Mouse (Mus musculus): ENCODE data around the gene Barx2. TPM values are rescaled to one million over a fixed set of nuclear protein-coding genes. Genes with fewer than 3 reads are reported as not detected.
"Not testable (repeated sequence)": the region's sequence is repeated elsewhere in the genome, so short reads cannot be mapped to it uniquely, and the experiment has no call there.

The Barx2 gene
- total RNA-seq (2015), result not detected in 2 replicates
- not detected in 2 replicates for total RNA-seq (2017)

DNA sequence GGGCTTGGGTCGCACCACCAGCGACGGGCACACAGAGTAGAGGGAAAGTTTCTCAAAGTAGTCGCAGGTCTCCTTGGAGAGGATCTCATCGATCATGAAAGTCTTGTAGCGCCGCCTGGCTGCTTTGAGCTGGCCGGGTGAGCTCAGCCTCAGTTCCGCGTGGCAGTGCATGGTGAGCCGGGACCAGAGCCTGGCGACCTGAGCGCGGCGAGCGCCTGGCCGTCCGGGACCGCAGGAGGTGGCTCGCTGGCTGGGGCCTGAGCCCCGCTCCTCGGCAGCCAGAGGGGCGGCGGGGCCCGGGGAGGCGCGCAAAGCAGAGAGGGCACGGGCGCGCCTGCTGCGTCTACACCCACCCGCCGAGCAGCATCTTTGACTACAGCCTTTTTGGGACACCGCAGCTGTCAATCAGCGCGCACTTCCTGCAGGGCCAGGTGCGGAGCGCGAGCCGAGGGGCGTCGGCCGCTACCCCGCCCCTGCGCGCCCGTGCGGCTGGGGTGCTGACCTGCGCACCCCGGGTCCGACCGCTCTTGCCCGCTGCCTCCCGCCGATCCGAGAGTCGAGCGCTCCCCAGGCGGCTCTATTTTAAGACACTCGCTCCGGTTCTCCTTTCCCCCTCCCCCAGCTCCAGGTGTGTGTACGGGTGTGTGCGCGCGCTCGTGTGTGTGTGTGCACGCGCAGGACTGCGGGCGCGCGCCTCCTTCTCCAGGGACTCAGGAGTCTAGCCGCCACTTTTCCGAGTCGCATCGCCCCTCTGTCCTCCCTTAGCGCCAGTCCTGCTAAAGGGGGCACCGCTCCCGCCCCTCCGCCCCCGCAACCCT, at the start of gene Barx2:
Gene Barx2 (minus strand): TSS at position 542 of the 818 bp plus-strand sequence.
- no peak for ATAC-seq (ENCODE audit: poor library complexity, severe bottlenecking)

GRCm38 (mm10) chr9:31962265-31962664, 49.0 kb upstream of the Barx2 start:
- ATAC-seq (ENCODE audit: poor library complexity, severe bottlenecking), result no peak

DNA sequence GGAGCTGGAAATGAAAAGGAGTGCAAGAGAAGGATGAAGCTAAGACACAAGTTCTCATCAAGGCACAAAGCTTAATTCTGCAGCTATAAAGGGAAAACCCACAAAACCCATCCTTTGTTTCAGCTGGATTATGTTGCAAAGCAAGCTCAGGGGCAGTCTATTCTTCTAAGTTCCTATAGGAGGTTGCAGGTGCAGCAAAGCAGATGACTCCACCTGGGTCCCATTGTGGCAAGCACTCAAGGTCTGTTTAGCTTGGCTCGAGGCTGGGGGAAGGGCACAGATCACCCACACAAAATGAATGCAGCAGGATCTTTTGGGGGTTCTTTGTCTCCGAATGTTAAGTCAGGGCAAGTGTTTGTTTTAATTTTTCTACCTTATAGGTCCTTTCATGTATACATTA, 47.2 kb upstream of the Barx2 start:
- ATAC-seq (ENCODE audit: poor library complexity, severe bottlenecking), result no peak

GRCm38 (mm10) chr9:31958120-31958519, 44.9 kb upstream of the Barx2 start:
- ATAC-seq (ENCODE audit: poor library complexity, severe bottlenecking), result no peak

GRCm38 (mm10) chr9:31950506-31950905, 37.2 kb upstream of the Barx2 start:
- no peak for ATAC-seq (ENCODE audit: poor library complexity, severe bottlenecking)

- no peak for ATAC-seq (ENCODE audit: poor library complexity, severe bottlenecking)
Observed at GRCm38 (mm10) chr9:31949031-31949430, 35.8 kb upstream of the Barx2 start.

DNA sequence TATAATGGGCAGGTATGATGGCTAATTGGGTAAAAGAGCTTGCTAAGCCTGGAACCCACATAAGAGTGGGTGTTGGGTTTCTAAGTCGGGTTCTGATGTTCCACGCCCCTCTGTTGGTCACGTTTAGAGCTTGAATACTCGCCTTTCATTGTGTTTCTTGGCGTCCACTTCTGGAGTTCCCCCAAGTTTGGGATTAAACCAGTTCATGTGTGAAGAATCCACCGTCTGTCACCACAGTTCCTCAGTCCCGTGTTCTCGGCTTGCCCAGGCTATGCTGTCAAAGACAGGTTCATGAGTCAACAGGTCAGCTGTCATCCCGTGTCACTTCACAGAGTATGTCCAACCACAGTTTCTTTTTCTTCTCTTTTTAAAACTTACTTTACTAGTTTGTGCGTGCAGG, 33.8 kb upstream of the Barx2 start:
- no peak for ATAC-seq (ENCODE audit: poor library complexity, severe bottlenecking)

DNA sequence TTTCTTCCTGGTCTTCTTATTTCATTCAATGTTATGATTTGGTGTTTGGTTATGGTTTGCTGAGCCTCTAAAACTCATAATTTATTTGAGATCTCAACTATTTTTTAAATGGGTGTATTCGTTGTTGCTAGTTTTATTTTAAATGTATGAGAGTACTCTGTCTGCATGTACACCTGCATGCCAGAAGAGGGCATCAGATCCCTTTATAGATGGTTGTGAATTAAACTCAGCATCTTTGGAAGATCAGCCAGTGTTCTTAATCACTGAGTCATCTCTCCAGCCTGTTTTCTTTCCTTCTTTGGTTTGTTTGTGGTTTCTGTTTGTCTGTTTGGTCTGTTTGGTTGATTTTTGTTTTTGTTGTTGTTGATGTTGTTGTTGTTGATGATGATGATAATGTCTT, 29.1 kb upstream of the Barx2 start:
- ATAC-seq (ENCODE audit: poor library complexity, severe bottlenecking), result no peak

GRCm38 (mm10) chr9:31936486-31936885, 23.2 kb upstream of the Barx2 start:
- not testable (repeated sequence) for ATAC-seq (ENCODE audit: poor library complexity, severe bottlenecking)

DNA sequence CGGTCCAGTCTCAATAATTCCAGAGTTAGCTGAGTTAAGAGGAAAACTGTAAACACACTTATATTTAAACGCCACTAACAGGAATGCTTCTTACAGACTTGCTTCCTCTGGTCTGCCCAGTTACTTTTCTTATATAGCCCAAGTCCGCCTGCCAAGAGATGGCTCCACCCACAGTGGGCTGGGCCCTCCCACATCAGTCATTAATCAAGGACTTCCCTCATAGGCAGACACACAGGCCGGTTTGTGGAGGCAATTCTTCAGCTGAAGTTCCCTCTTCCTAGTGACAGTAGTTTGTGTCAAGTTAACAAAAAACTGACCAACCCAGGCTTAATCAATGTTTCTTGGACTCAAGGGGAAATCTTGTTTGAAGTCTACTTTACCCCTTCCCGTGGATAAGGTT, 18.4 kb upstream of the Barx2 start:
- ATAC-seq (ENCODE audit: poor library complexity, severe bottlenecking), result peak; percentile 67; the same call in 1 of the 2 replicates

DNA sequence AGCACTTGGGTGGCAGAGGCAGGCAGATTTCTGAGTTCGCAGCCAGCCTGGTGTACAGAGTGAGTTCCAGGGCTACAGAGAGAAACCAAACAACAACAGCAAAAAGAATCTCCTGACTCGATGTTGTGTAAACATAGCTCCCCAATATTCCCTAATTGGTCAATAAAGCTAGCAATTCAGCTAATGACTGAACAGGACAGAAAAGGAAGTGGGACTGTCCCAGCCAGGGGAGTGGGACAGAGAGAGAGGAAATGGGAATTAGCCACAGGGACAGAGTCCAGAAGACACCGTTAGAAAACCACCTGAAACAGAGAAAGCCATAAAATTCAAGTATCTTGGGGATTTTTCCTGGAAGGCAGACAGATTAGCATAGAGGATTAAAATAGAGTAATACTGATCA, 18.0 kb upstream of the Barx2 start:
- ATAC-seq (ENCODE audit: poor library complexity, severe bottlenecking), result no peak

DNA sequence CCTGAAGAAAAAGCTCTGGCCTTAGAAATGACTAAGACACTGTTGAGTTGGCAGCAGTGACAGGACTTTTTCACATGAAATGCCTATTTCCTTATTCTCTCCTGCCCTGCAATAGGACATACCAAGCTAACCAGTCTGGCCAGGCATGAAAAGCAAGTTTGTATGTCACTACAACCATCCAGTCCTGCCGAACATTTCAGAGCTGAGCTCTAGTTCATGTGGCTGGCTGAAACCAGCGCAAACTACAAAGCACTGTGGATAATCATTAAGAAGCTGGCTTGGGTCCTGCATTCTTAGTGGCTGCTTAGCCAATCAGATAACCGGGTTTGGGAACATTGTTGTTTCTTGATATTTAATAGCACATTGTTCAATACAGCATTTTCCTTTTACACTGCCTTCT, 13.5 kb upstream of the Barx2 start:
- no peak for ATAC-seq (ENCODE audit: poor library complexity, severe bottlenecking)

DNA sequence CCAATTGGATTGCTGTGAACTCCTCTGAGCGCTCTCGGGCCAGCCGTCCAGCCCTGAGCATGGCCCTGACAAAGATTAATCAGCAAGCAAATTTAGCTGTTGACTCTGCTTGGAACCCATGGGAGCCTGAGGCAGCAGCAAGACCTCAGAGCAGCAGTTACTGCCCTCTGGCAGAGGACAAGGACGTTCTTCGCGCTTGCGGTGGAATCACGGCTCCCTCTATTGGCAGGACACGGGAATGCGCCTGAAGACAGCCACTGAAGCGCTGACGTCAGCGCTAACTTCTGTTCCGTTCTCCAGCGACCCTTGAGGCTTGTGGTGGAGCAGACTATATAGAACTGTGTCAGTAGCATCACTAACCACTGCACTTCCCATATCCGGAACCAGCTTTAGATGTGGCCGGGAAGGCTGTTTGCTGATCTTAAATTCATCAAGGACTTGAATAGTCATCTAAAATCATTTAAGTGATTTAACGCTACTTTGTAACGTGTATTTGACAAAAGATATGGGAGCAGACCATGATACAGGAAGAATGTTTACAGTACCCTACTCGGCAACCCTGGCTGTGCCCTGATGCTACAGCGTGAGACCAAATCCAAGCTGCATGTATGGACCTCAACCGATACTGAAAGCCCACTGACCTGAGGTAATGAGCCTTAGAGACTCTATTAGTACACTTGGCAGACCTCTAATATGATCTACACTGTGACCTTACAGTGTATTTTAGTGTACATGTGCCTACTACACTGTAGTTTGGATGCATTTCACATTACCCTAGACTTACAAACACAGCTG, 12.8 kb upstream of the Barx2 start:
- ATAC-seq (ENCODE audit: poor library complexity, severe bottlenecking), result peak; percentile 97

- ATAC-seq (ENCODE audit: poor library complexity, severe bottlenecking), result no peak
Observed at GRCm38 (mm10) chr9:31923529-31923928, 10.3 kb upstream of the Barx2 start.

DNA sequence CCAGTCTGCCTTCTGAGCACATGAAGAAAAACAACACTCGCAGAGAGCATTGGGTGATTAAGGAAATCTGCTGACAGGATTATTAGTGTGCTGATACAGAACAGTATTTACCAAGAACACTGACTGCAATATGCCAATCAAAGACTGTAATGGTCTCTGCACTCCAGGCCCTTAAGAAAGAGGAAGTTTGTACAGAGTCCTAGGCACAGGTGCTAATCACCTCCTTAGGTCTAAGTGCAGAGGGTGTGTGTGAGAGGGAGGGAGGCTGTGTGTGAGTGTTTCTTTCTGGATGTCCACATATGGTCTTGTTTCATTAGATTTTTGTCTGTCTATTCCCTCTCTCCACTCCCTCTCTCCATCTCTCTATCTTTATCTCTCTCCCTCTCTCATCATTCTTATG, 6.5 kb upstream of the Barx2 start:
- ATAC-seq (ENCODE audit: poor library complexity, severe bottlenecking), result no peak

- no peak for ATAC-seq (ENCODE audit: poor library complexity, severe bottlenecking)
Observed at GRCm38 (mm10) chr9:31916421-31916820, 3.2 kb upstream of the Barx2 start.

GRCm38 (mm10) chr9:31914871-31915270, 1.6 kb upstream of the Barx2 start:
- no peak for ATAC-seq (ENCODE audit: poor library complexity, severe bottlenecking)

- no peak for ATAC-seq (ENCODE audit: poor library complexity, severe bottlenecking)
Observed at GRCm38 (mm10) chr9:31913739-31914591, 703 bp upstream of the Barx2 start.

DNA sequence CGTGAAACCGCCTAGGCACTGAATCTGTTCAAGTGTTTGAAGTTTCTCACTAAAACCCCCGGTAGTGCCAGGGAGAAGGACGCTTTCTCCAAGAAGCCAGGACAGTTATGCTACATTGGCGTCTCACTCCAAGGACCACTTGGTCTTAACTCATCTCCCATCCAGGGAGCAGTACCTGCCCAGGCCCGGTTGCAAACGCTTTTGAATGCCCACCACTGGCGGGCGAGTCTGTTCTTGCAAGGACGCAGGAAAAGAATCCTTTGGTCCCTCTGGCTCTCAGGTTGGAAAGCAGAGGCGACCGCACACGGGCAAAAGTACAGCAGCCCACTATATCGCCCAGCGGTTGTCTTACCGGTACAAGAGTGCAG, 725 bp downstream of the Barx2 start:
- no peak for ATAC-seq (ENCODE audit: poor library complexity, severe bottlenecking)

- ATAC-seq (ENCODE audit: poor library complexity, severe bottlenecking), result no peak
Observed at GRCm38 (mm10) chr9:31910221-31910620, 3.0 kb downstream of the Barx2 start.

- no peak for ATAC-seq (ENCODE audit: poor library complexity, severe bottlenecking)
Observed at GRCm38 (mm10) chr9:31901781-31902180, 11.5 kb downstream of the Barx2 start.

Data from megakaryocyte, adult 5-6 weeks (primary cell).